ENCODE assay signal across 10 mouse cellular contexts in genomic region chrX:103355784-103356183, GRCm38 (mm10). TPM values are rescaled to one million over a fixed set of nuclear protein-coding genes. Genes with fewer than 3 reads are reported as not detected.
DNase-seq lines count a peak whose midpoint lies in the region; ATAC-seq and TF ChIP-seq lines count a peak whose summit lies in the region.
"Had no signal": no experiment of that assay in that cellular context is flagged by ENCODE, and none has a peak within 500 bp of the region (broad histone marks: within the 10 kb centered on the region; RNA-seq: fewer than 3 reads in every experiment).

No protein-coding gene starts in this region.

- H3K9ac ChIP-seq in heart, postnatal 0 days (replicated peaks; ENCODE audit: low read depth, low read length), result no peak overlapping the region
- no peak overlapping the region for H3K9ac ChIP-seq in embryonic facial prominence, embryonic 12.5 days
- peak overlapping the region; percentile 74; the same call in 1 of the 2 replicates for H3K9ac ChIP-seq in hindbrain, embryonic 14.5 days
- no peak overlapping the region for H3K9ac ChIP-seq in midbrain, embryonic 14.5 days (replicated peaks; ENCODE audit: low read length)

- no peak for ATAC-seq in heart, postnatal 0 days (ENCODE audit: insufficient read depth, low read depth)
- no peak for ATAC-seq in embryonic facial prominence, embryonic 12.5 days (ENCODE audit: insufficient number of reproducible peaks, insufficient read depth, low FRiP score, low TSS enrichment)
- ATAC-seq in hindbrain, embryonic 14.5 days (ENCODE audit: low FRiP score), result peak; percentile 15
- 0 out of 2 replicates have a peak, but pooled peaks have one; percentile 14 for ATAC-seq in midbrain, embryonic 14.5 days (ENCODE audit: low FRiP score, low TSS enrichment)
- no peak for ATAC-seq in megakaryocyte progenitor cell, adult 5-6 weeks (replicated peaks; ENCODE audit: poor library complexity)

- no peaks in the 10 kb centered on the region for H3K36me3 ChIP-seq in heart, postnatal 0 days (replicated peaks; ENCODE audit: control insufficient read depth, insufficient read depth, low read length)
- no peaks in the 10 kb centered on the region for H3K36me3 ChIP-seq in embryonic facial prominence, embryonic 12.5 days
- no peaks in the 10 kb centered on the region for H3K36me3 ChIP-seq in hindbrain, embryonic 14.5 days (replicated peaks; ENCODE audit: control insufficient read depth, insufficient read depth)
- H3K36me3 ChIP-seq in midbrain, embryonic 14.5 days (ENCODE audit: control insufficient read depth, insufficient read depth, low read length), result no peaks in the 10 kb centered on the region

- H3K27ac ChIP-seq in heart, postnatal 0 days (ENCODE audit: low read depth), result no peak overlapping the region
- H3K27ac ChIP-seq in embryonic facial prominence, embryonic 12.5 days, result no peak overlapping the region
- H3K27ac ChIP-seq in hindbrain, embryonic 14.5 days, result no peak overlapping the region
- H3K27ac ChIP-seq in midbrain, embryonic 14.5 days (replicated peaks; ENCODE audit: low read depth, low read length), result no peak overlapping the region

- peak overlapping the region; percentile 75 for H3K4me2 ChIP-seq in heart, postnatal 0 days (ENCODE audit: low read depth, low read length)
- H3K4me2 ChIP-seq in embryonic facial prominence, embryonic 12.5 days (replicated peaks), result peak overlapping the region; percentile 45
- peak overlapping the region; percentile 61 for H3K4me2 ChIP-seq in hindbrain, embryonic 14.5 days (replicated peaks)
- H3K4me2 ChIP-seq in midbrain, embryonic 14.5 days (ENCODE audit: low read length), result peak overlapping the region; percentile 58

- no peaks in the 10 kb centered on the region for H3K4me1 ChIP-seq in heart, postnatal 0 days (ENCODE audit: control insufficient read depth, insufficient read depth)
- no peaks in the 10 kb centered on the region for H3K4me1 ChIP-seq in embryonic facial prominence, embryonic 12.5 days
- no peaks in the 10 kb centered on the region for H3K4me1 ChIP-seq in hindbrain, embryonic 14.5 days (replicated peaks; ENCODE audit: control insufficient read depth, insufficient read depth, low read length)
- no peaks in the 10 kb centered on the region for H3K4me1 ChIP-seq in midbrain, embryonic 14.5 days (ENCODE audit: control insufficient read depth, insufficient read depth, low read length)

- TF ChIP-seq CTCF in heart, postnatal 0 days (IDR thresholded peaks at IDR 0.05; ENCODE audit: low read depth), result no peak

- WGBS in heart, postnatal 0 days, result 46% methylated on average over 5 of the region's 5 CpGs
- whole genome bisulfite sequencing in embryonic facial prominence, embryonic 12.5 days, result 50% methylated on average over 5 of the region's 5 CpGs
- WGBS in hindbrain, embryonic 14.5 days, result 45% methylated on average over 5 of the region's 5 CpGs
- 37% methylated on average over 5 of the region's 5 CpGs for whole genome bisulfite sequencing in midbrain, embryonic 14.5 days

- no peak for TF ChIP-seq EP300 in heart, postnatal 0 days (IDR thresholded peaks at IDR 0.05; ENCODE audit: low read depth)

- peak overlapping the region; percentile 69 for H3K4me3 ChIP-seq in heart, postnatal 0 days (ENCODE audit: low read depth, low read length)
- peak overlapping the region; percentile 57 for H3K4me3 ChIP-seq in embryonic facial prominence, embryonic 12.5 days
- H3K4me3 ChIP-seq in hindbrain, embryonic 14.5 days (replicated peaks; ENCODE audit: low read length), result peak overlapping the region; percentile 63
- H3K4me3 ChIP-seq in midbrain, embryonic 14.5 days (replicated peaks; ENCODE audit: low read depth, low read length), result peak overlapping the region; percentile 54

- no peaks in the 10 kb centered on the region for H3K9me3 ChIP-seq in heart, postnatal 0 days (replicated peaks; ENCODE audit: control insufficient read depth, low read length)
- H3K9me3 ChIP-seq in embryonic facial prominence, embryonic 12.5 days, result no peaks in the 10 kb centered on the region
- no peaks in the 10 kb centered on the region for H3K9me3 ChIP-seq in hindbrain, embryonic 14.5 days (ENCODE audit: control insufficient read depth, low read length)
- H3K9me3 ChIP-seq in midbrain, embryonic 14.5 days (ENCODE audit: control insufficient read depth, low read length), result no peaks in the 10 kb centered on the region

- H3K27me3 ChIP-seq in heart, postnatal 0 days (ENCODE audit: control insufficient read depth, insufficient read depth, low read length), result peaks cover 32% of the 10 kb centered on the region
- peaks cover 28% of the 10 kb centered on the region for H3K27me3 ChIP-seq in embryonic facial prominence, embryonic 12.5 days
- H3K27me3 ChIP-seq in hindbrain, embryonic 14.5 days (ENCODE audit: control insufficient read depth, insufficient read depth, low read length), result peaks cover 79% of the 10 kb centered on the region
- H3K27me3 ChIP-seq in midbrain, embryonic 14.5 days (ENCODE audit: control insufficient read depth, insufficient read depth, low read length), result peaks cover 43% of the 10 kb centered on the region

- DNase-seq in heart, postnatal 0 days (ENCODE audit: low spot score), result no peak
- DNase-seq in heart, adult 9 months (ENCODE audit: low spot score in 2 of 2), result no peak
- DNase-seq in hindbrain, embryonic 14.5 days (ENCODE audit: low spot score), result no peak
- peak; percentile 3 for DNase-seq in midbrain, embryonic 14.5 days
- DNase-seq in yolk sac, embryonic 10.5 days (ENCODE audit: low spot score), result no peak
- no peak for DNase-seq in left cerebral cortex, adult 9 months (ENCODE audit: low spot score in 2 of 2)

RNA-seq across cellular contexts. Expression of gene Chic1, which starts 0.5 kb away (rescaled TPM):
- total RNA-seq in heart, postnatal 0 days (2014; rRNA removed; ENCODE audit: low replicate concordance), result 0.65 and 1.7 TPM in 2 replicates
- 0.90 and 0.91 TPM in 2 replicates for polyA plus RNA-seq in heart, postnatal 0 days (2015; fragmentation: Nextera tagmentation; extraction: Ambion mirVana)
- 4.3 and 5.2 TPM in 2 replicates for polyA plus RNA-seq in embryonic facial prominence, embryonic 12.5 days (2016; fragmentation: Nextera tagmentation; extraction: Ambion mirVana)
- polyA plus RNA-seq in hindbrain, embryonic 14.5 days (2014; fragmentation: Nextera tagmentation; extraction: Ambion mirVana), result 7.9 and 8.3 TPM in 2 replicates
- 7.9 and 8.4 TPM in 2 replicates for polyA plus RNA-seq in midbrain, embryonic 14.5 days (2014; fragmentation: Nextera tagmentation; extraction: Ambion mirVana)
- 0.12 TPM in 2 replicates for total RNA-seq in megakaryocyte progenitor cell, adult 5-6 weeks (2015)
- 0.27 TPM in 1 of 2 replicates, not detected in the other for total RNA-seq in megakaryocyte progenitor cell, adult 5-6 weeks (2017)

RNA-seq across cellular contexts. Expression of gene Cdx4, which starts 34.6 kb away (rescaled TPM):
- not detected in 2 replicates for total RNA-seq in heart, postnatal 0 days (2014; rRNA removed; ENCODE audit: low replicate concordance)
- polyA plus RNA-seq in heart, postnatal 0 days (2015; fragmentation: Nextera tagmentation; extraction: Ambion mirVana), result not detected in 2 replicates
- polyA plus RNA-seq in embryonic facial prominence, embryonic 12.5 days (2016; fragmentation: Nextera tagmentation; extraction: Ambion mirVana), result not detected in 2 replicates
- polyA plus RNA-seq in hindbrain, embryonic 14.5 days (2014; fragmentation: Nextera tagmentation; extraction: Ambion mirVana), result not detected in 2 replicates
- polyA plus RNA-seq in midbrain, embryonic 14.5 days (2014; fragmentation: Nextera tagmentation; extraction: Ambion mirVana), result not detected in 2 replicates
- total RNA-seq in megakaryocyte progenitor cell, adult 5-6 weeks (2015), result not detected in 2 replicates
- total RNA-seq in megakaryocyte progenitor cell, adult 5-6 weeks (2017), result not detected in 2 replicates
- polyA plus RNA-seq: gonadal fat pad, adult 2 months; small intestine, adult 2 months had no signal

RNA-seq across cellular contexts. Expression of gene Tsx, which starts 58.5 kb away (rescaled TPM):
- total RNA-seq in heart, postnatal 0 days (2014; rRNA removed; ENCODE audit: low replicate concordance), result not detected in 2 replicates
- 0.15 TPM in 1 of 2 replicates, not detected in the other for polyA plus RNA-seq in heart, postnatal 0 days (2015; fragmentation: Nextera tagmentation; extraction: Ambion mirVana)
- polyA plus RNA-seq in embryonic facial prominence, embryonic 12.5 days (2016; fragmentation: Nextera tagmentation; extraction: Ambion mirVana), result 0.67 TPM in 1 of 2 replicates, not detected in the other
- polyA plus RNA-seq in hindbrain, embryonic 14.5 days (2014; fragmentation: Nextera tagmentation; extraction: Ambion mirVana), result 0.25 TPM in 1 of 2 replicates, not detected in the other
- 0.37 and 0.47 TPM in 2 replicates for polyA plus RNA-seq in midbrain, embryonic 14.5 days (2014; fragmentation: Nextera tagmentation; extraction: Ambion mirVana)
- not detected in 2 replicates for total RNA-seq in megakaryocyte progenitor cell, adult 5-6 weeks (2015)
- not detected in 2 replicates for total RNA-seq in megakaryocyte progenitor cell, adult 5-6 weeks (2017)
- polyA plus RNA-seq: gonadal fat pad, adult 2 months had no signal

Comparison
In these comparisons a context has a peak if more than half of its experiments do, and no peak if none do; other contexts are left out.
1. ATAC-seq: peak in hindbrain, embryonic 14.5 days (single experiment) and midbrain, embryonic 14.5 days (single experiment); none in heart, postnatal 0 days (single experiment), embryonic facial prominence, embryonic 12.5 days (single experiment) and megakaryocyte progenitor cell, adult 5-6 weeks (single experiment).
2. Peak in every context shown above with its lines, with median percentiles within 50 percentile points of each other: H3K4me2 ChIP-seq and H3K4me3 ChIP-seq.